Mouse (Mus musculus): Measurements from ENCODE around the gene Aatk. TPM values are rescaled to one million over a fixed set of nuclear protein-coding genes. Genes with fewer than 3 reads are reported as not detected.

Gene Aatk
- total and polyA plus RNA-seq, 3 experiments = 0.38 TPM; not detected in 2

- Histone ChIP-seq H3K27me3 (ENCODE audit: insufficient read depth, low read length) (peaks cover 46% of the 10 kb centered on the region; the same call in 1 of the 2 replicates), H3K9me3 (replicated peaks) (no peaks in the 10 kb centered on the region), H3K4me3 (ENCODE audit: low read depth, low read length) (no peak overlapping the region), H3K36me3 (replicated peaks) (no peaks in the 10 kb centered on the region), H3K4me1 (ENCODE audit: insufficient read depth, low read depth, low read length) (no peaks in the 10 kb centered on the region)
- ATAC-seq (ENCODE audit: extremely low read depth, insufficient number of reproducible peaks, low FRiP score, poor library complexity, severe bottlenecking) = no peak
- DNase-seq (ENCODE audit: low spot score) = no peak
- no peak for TF ChIP-seq TAL1 (conservative IDR thresholded peaks at IDR 0.05; ENCODE audit: low read depth, low read length)
- no peak for TF ChIP-seq POLR2AphosphoS5 (IDR thresholded peaks at IDR 0.05; ENCODE audit: insufficient replicate concordance, low read depth, low read length)
- no peak for TF ChIP-seq GATA2 (IDR thresholded peaks at IDR 0.05; ENCODE audit: borderline replicate concordance, low read depth, low read length)
- no peak for TF ChIP-seq CTCF (IDR thresholded peaks at IDR 0.05; ENCODE audit: low read depth, low read length)
- no peak for TF ChIP-seq GATA1 (IDR thresholded peaks at IDR 0.05; ENCODE audit: borderline replicate concordance, low read length)
Measured at GRCm38 (mm10) chr11:120022216-120022615, 24.8 kb downstream of the Aatk start.

GRCm38 (mm10) chr11:120021367-120021766 lies 25.6 kb downstream of the Aatk start:
- no peaks in the 10 kb centered on the region for H3K36me3 ChIP-seq (replicated peaks)
- ATAC-seq (ENCODE audit: extremely low read depth, insufficient number of reproducible peaks, low FRiP score, poor library complexity, severe bottlenecking) = no peak

DNA sequence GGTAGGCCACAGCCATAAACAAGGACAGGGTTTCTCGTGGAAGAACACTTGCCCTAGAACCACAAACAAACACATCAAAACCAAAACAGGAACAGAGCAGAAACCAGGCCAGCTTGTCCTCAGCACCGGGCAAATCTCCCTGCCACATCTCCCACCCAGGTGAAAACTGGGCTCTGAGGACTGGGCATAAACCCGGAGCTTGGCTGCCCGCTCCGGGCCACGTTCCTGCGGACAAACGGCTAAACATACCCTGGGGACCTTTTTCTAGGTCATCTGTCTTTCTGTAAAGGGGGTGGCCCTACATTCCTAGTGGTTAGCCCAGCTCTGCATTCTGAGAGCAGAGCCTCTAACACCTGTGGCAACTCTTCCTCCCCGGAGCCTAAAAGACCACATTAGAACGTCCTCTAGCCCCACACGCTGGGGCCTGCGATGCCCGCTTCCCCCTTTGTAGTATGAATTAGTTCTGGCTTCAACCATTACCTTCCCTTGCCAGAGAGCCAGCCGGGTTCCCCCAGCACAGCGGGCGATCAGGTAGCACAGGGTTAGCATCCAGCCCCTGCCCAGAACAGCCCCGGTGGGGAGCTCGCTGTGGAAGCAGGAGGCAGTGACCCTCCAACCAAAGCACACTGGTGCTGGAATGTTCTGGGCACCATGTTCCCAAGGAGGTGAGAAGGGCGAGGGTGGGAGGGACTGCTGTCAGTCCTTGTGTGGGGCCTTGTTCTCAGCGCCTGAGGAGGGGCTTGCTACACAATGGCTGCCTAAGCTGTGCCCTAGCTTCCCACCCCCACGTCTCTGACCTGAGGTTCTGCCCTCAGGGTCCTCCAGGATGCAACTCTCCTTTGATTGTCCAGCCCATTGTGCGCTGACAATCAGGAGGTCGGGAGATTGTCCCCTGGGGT lies 27.2 kb downstream of the Aatk start:
- Histone ChIP-seq H3K4me1 (ENCODE audit: insufficient read depth, low read depth, low read length) (no peaks in the 10 kb centered on the region), H3K9me3 (replicated peaks) (no peaks in the 10 kb centered on the region), H3K27me3 (ENCODE audit: insufficient read depth, low read length) (peaks cover 63% of the 10 kb centered on the region), H3K4me3 (ENCODE audit: low read depth, low read length) (no peak overlapping the region), H3K36me3 (replicated peaks) (no peaks in the 10 kb centered on the region)
- ATAC-seq (ENCODE audit: extremely low read depth, insufficient number of reproducible peaks, low FRiP score, poor library complexity, severe bottlenecking) = no peak
- DNase-seq (ENCODE audit: low spot score) = no peak
- TF ChIP-seq GATA2 (IDR thresholded peaks at IDR 0.05; ENCODE audit: borderline replicate concordance, low read depth, low read length) (no peak), TAL1 (conservative IDR thresholded peaks at IDR 0.05; ENCODE audit: low read depth, low read length) (no peak), CTCF (IDR thresholded peaks at IDR 0.05; ENCODE audit: low read depth, low read length) (no peak), GATA1 (IDR thresholded peaks at IDR 0.05; ENCODE audit: borderline replicate concordance, low read length) (no peak), POLR2AphosphoS5 (IDR thresholded peaks at IDR 0.05; ENCODE audit: insufficient replicate concordance, low read depth, low read length) (no peak)

More at GRCm38 (mm10) chr11:120021367-120021766, 25.6 kb downstream of the Aatk start:
- Histone ChIP-seq H3K4me3 (ENCODE audit: low read depth, low read length) (no peak overlapping the region), H3K4me1 (ENCODE audit: insufficient read depth, low read depth, low read length) (no peaks in the 10 kb centered on the region), H3K27me3 (ENCODE audit: insufficient read depth, low read length) (peaks cover 51% of the 10 kb centered on the region; the same call in 1 of the 2 replicates), H3K9me3 (replicated peaks) (no peaks in the 10 kb centered on the region)
- no peak for DNase-seq (ENCODE audit: low spot score)
- TF ChIP-seq TAL1 (conservative IDR thresholded peaks at IDR 0.05; ENCODE audit: low read depth, low read length) = no peak
- TF ChIP-seq GATA2 (IDR thresholded peaks at IDR 0.05; ENCODE audit: borderline replicate concordance, low read depth, low read length) = no peak
- no peak for TF ChIP-seq CTCF (IDR thresholded peaks at IDR 0.05; ENCODE audit: low read depth, low read length)
- no peak for TF ChIP-seq POLR2AphosphoS5 (IDR thresholded peaks at IDR 0.05; ENCODE audit: insufficient replicate concordance, low read depth, low read length)
- no peak for TF ChIP-seq GATA1 (IDR thresholded peaks at IDR 0.05; ENCODE audit: borderline replicate concordance, low read length)

DNA sequence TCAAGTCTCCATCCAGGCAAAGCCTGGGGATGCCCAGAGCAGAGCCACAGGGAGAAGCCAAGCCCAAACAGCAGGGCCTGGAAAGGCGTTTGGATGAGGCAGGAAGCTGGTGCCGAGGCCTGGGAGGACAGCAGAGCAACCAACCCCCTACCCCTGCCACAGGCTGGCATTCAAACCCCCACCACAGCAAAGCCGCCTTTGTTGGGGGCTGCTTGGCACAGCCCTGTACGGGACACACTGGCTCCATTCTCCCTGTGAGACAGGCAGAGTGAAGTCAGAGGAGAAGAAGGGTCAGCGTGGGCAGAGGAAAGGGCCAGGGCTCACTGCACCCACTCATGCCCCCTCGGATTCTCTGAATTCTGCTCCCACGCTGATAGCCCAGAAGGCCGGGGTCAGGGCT lies 30.0 kb downstream of the Aatk start:
- H3K27me3 ChIP-seq (ENCODE audit: insufficient read depth, low read length) = peaks cover 62% of the 10 kb centered on the region
- DNase-seq (ENCODE audit: low spot score) (no peak), ATAC-seq (ENCODE audit: extremely low read depth, insufficient number of reproducible peaks, low FRiP score, poor library complexity, severe bottlenecking) (no peak)
- H3K4me1 ChIP-seq (ENCODE audit: insufficient read depth, low read depth, low read length) = peaks cover 5% of the 10 kb centered on the region
- TF ChIP-seq TAL1 (conservative IDR thresholded peaks at IDR 0.05; ENCODE audit: low read depth, low read length) (no peak), CTCF (IDR thresholded peaks at IDR 0.05; ENCODE audit: low read depth, low read length) (no peak), POLR2AphosphoS5 (IDR thresholded peaks at IDR 0.05; ENCODE audit: insufficient replicate concordance, low read depth, low read length) (no peak), GATA2 (IDR thresholded peaks at IDR 0.05; ENCODE audit: borderline replicate concordance, low read depth, low read length) (no peak), GATA1 (IDR thresholded peaks at IDR 0.05; ENCODE audit: borderline replicate concordance, low read length) (no peak)
- H3K36me3 ChIP-seq (replicated peaks) = no peaks in the 10 kb centered on the region
- no peaks in the 10 kb centered on the region for H3K9me3 ChIP-seq (replicated peaks)
- no peak overlapping the region for H3K4me3 ChIP-seq (ENCODE audit: low read depth, low read length)

GRCm38 (mm10) chr11:120014758-120015157 lies 32.2 kb downstream of the Aatk start:
- H3K9me3 ChIP-seq (replicated peaks) = no peaks in the 10 kb centered on the region
- H3K27me3 ChIP-seq (ENCODE audit: insufficient read depth, low read length) = peaks cover 61% of the 10 kb centered on the region
- no peak for ATAC-seq (ENCODE audit: extremely low read depth, insufficient number of reproducible peaks, low FRiP score, poor library complexity, severe bottlenecking)
- H3K4me3 ChIP-seq (ENCODE audit: low read depth, low read length) = no peak overlapping the region
- DNase-seq (ENCODE audit: low spot score) = no peak
- peaks cover 5% of the 10 kb centered on the region for H3K4me1 ChIP-seq (ENCODE audit: insufficient read depth, low read depth, low read length)
- TF ChIP-seq GATA2 (IDR thresholded peaks at IDR 0.05; ENCODE audit: borderline replicate concordance, low read depth, low read length) = no peak
- no peak for TF ChIP-seq GATA1 (IDR thresholded peaks at IDR 0.05; ENCODE audit: borderline replicate concordance, low read length)
- no peak for TF ChIP-seq POLR2AphosphoS5 (IDR thresholded peaks at IDR 0.05; ENCODE audit: insufficient replicate concordance, low read depth, low read length)
- no peak for TF ChIP-seq CTCF (IDR thresholded peaks at IDR 0.05; ENCODE audit: low read depth, low read length)
- no peak for TF ChIP-seq TAL1 (conservative IDR thresholded peaks at IDR 0.05; ENCODE audit: low read depth, low read length)
- no peaks in the 10 kb centered on the region for H3K36me3 ChIP-seq (replicated peaks)

DNA sequence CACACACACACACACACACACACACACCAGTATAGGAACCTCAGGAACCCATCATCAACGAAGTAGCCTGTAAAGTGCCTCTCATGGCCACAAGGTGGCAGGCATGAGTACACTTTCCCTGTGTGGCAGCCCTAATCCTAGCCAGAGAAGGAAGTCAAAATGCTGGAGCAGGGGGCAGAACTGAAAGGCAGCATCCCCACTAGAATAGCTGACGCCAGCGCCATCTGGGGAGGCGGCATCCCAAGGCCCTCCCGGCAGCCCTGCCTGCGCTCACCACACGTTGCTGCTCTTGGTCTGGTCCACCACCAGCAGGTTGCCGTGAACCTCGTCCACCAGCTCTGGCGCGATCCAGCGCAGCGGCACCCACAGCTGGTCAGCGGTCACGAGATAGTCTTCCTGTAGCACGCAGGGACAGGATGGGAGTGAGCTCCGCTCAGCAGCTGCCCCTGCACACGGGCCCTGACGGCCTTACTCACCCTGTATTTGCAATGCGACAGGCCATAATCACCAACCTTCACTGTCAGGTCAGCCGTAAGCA lies 33.7 kb downstream of the Aatk start:
- ATAC-seq (ENCODE audit: extremely low read depth, insufficient number of reproducible peaks, low FRiP score, poor library complexity, severe bottlenecking) (peak; percentile 40; the same call in 1 of the 2 replicates), DNase-seq (ENCODE audit: low spot score) (peak; percentile 82)
- TF ChIP-seq CTCF (IDR thresholded peaks at IDR 0.05; ENCODE audit: low read depth, low read length) (peak; percentile 82), POLR2AphosphoS5 (IDR thresholded peaks at IDR 0.05; ENCODE audit: insufficient replicate concordance, low read depth, low read length) (no peak), GATA2 (IDR thresholded peaks at IDR 0.05; ENCODE audit: borderline replicate concordance, low read depth, low read length) (no peak), TAL1 (conservative IDR thresholded peaks at IDR 0.05; ENCODE audit: low read depth, low read length) (no peak)
- peaks cover 66% of the 10 kb centered on the region for H3K27me3 ChIP-seq (ENCODE audit: insufficient read depth, low read length)
- peaks cover 5% of the 10 kb centered on the region for H3K4me1 ChIP-seq (ENCODE audit: insufficient read depth, low read depth, low read length)
- no peaks in the 10 kb centered on the region for H3K36me3 ChIP-seq (replicated peaks)
- H3K4me3 ChIP-seq (ENCODE audit: low read depth, low read length) = 0 out of 2 replicates have a peak overlapping the region, but pooled peaks have one; percentile 2
- H3K9me3 ChIP-seq (replicated peaks) = no peaks in the 10 kb centered on the region

Measured in G1E (cell line).